Mouse (Mus musculus) kidney, adult 8-10 months (tissue): ENCODE measurements at regions not wholly inside any gene's neighbourhood (a gene's known extent, or its start where the extent isn't known, plus 50 kb on each side); places are given as distances from the start of the nearest gene placed in this dataset.

ENCODE experiments used
- DNase-seq, 2 experiments: peaks; one replicate each; pipeline ENCODE4 v3.0.0; 2022

GRCm38 (mm10) chr1:23462411-23462810 lies 64.8 kb upstream of the Ogfrl1 start:
- no peak for DNase-seq

- no peak for DNase-seq
Measured at GRCm38 (mm10) chr1:23464081-23464480, 66.5 kb upstream of the Ogfrl1 start.

- DNase-seq: no peak
Measured at GRCm38 (mm10) chr1:23466340-23466739, 68.8 kb upstream of the Ogfrl1 start.

- no peak for DNase-seq
Measured at GRCm38 (mm10) chr1:23467405-23467804, 69.8 kb upstream of the Ogfrl1 start.

- DNase-seq: peak in 1 of 2 experiments; percentile 4
Measured at GRCm38 (mm10) chr1:23480776-23481320, 83.3 kb upstream of the Ogfrl1 start.

- DNase-seq: no peak
Measured at GRCm38 (mm10) chr1:23484566-23484965, 87.0 kb upstream of the Ogfrl1 start.

GRCm38 (mm10) chr1:23485150-23485775 lies 87.7 kb upstream of the Ogfrl1 start:
- DNase-seq: no peak

GRCm38 (mm10) chr1:23487031-23487430 lies 89.5 kb upstream of the Ogfrl1 start:
- no peak for DNase-seq

- DNase-seq: no peak
Measured at GRCm38 (mm10) chr1:23490640-23491039, 93.1 kb upstream of the Ogfrl1 start.

- DNase-seq: no peak
Measured at GRCm38 (mm10) chr1:23491041-23491440, 93.5 kb upstream of the Ogfrl1 start.

GRCm38 (mm10) chr1:23492981-23493380 lies 95.4 kb upstream of the Ogfrl1 start:
- DNase-seq: no peak

- no peak for DNase-seq
Measured at GRCm38 (mm10) chr1:23495412-23495811, 97.8 kb upstream of the Ogfrl1 start.

GRCm38 (mm10) chr1:23520113-23520512 lies 122.5 kb upstream of the Ogfrl1 start:
- no peak for DNase-seq

GRCm38 (mm10) chr1:23532659-23533058 lies 135.1 kb upstream of the Ogfrl1 start:
- DNase-seq: no peak

- DNase-seq: no peak
Measured at GRCm38 (mm10) chr1:23536621-23537020, 139.0 kb upstream of the Ogfrl1 start.

- no peak for DNase-seq
Measured at GRCm38 (mm10) chr1:23538419-23538818, 140.8 kb upstream of the Ogfrl1 start.

- no peak for DNase-seq
Measured at GRCm38 (mm10) chr1:23540594-23540993, 143.0 kb upstream of the Ogfrl1 start.

GRCm38 (mm10) chr1:23555794-23556193 lies 158.2 kb upstream of the Ogfrl1 start:
- no peak for DNase-seq

GRCm38 (mm10) chr1:23568106-23568505 lies 170.5 kb upstream of the Ogfrl1 start:
- DNase-seq: no peak

GRCm38 (mm10) chr1:23574461-23574860 lies 176.9 kb upstream of the Ogfrl1 start:
- no peak for DNase-seq

GRCm38 (mm10) chr1:23575005-23575404 lies 177.4 kb upstream of the Ogfrl1 start:
- DNase-seq: no peak

- DNase-seq: no peak
Measured at GRCm38 (mm10) chr1:23575515-23575914, 177.9 kb upstream of the Ogfrl1 start.

- DNase-seq: no peak
Measured at GRCm38 (mm10) chr1:23576150-23576549, 178.6 kb upstream of the Ogfrl1 start.

- DNase-seq: no peak
Measured at GRCm38 (mm10) chr1:23589414-23589942, 172.1 kb upstream of the B3gat2 start.
